Mouse (Mus musculus): ENCODE data around the gene Gm19935. TPM values are rescaled to one million over a fixed set of nuclear protein-coding genes. Genes with fewer than 3 reads are reported as not detected.

Gm19935 gene
- polyA plus RNA-seq, 1 experiment, result 10.3 TPM

DNA sequence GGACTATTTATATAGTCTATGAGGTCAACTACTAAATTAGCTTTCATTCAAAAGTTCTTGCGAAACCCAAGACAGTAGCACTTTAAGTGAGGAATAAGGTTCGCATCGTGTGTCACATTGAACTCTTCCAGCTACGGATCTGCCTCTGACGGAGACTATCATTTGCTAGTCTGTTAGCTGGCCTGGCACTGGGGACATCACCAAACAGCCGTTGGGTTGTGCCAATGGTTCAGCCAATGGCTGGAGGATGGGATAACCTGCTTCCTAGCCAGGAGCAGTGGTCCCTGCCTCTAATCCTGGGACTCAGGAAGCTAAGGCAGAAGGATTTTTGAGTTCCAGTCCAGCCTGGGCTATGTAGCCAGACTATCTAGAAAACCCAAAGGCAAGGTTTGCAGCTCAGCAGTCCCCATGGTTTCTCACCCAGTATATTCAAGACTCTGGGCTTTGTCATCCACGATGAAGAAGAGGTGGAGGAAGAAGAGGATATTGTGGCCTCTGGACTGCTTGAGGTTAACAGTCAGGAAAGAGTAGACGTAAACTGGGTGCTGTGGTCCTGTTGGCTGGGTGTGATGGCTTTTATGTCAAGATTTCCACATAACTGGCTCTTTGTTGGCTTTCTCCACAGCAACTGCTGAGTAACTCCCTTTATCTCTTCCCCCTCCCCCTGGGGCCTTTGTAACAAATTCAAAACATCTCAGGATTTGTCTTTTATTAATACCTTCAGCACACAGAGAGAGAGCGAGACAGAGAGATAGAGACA lies 2.5 kb upstream of the Gm19935 start:
- WGBS, result 70% methylated on average over 9 of the region's 9 CpGs
- TF ChIP-seq POLR2A (IDR thresholded peaks at IDR 0.05; ENCODE audit: borderline replicate concordance, extremely low read depth, low read depth, low read length), result no peak
- TF ChIP-seq CTCF (IDR thresholded peaks at IDR 0.05; ENCODE audit: insufficient read depth, low read length), result no peak
- H3K4me3 ChIP-seq (replicated peaks; ENCODE audit: extremely low read depth, low read depth, low read length), result no peak overlapping the region
- no peaks in the 10 kb centered on the region; the same call in 1 of the 2 replicates for H3K4me1 ChIP-seq (ENCODE audit: control insufficient read depth, insufficient read depth, low read length)
- DNase-seq, result no peak

DNA sequence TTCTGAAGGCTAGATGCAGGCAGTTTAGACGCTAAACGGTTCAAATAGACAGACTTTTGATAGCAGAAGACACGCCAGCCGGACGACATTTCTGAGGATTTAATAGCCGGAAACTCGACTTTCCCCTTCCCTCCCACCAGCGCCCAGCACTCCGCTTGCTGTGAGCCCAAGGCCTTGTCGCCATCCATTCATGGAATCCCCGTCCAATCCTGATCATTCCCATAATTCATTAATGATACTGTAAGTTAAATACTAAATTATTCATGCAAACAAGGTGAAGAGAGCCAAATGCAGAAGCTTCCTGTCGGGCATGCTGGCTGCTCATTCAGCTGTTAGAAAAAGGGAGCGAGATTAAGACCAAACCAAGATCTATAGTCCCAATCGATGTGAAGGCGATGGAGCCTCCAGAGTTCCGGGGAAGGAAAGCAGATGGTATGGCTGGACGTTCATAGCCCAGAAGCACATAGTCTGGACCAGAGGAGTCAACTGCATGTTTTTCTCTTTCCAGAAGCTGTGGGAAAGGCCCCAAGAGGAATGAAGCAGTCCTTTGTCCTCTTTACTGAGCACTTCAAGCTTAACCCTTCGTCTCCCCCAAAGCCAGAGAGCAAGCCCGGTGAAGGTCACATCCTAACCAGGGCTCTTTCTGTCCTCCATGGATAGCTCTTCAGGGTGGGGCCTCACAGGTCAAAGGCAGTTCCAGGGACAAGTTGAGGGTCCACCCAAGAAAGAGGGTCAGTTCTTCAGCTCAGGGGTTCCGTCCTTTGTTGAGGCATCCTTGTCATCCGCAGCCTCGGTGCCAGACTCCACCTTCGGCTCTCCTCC lies 921 bp downstream of the Gm19935 start:
- WGBS, result 68% methylated on average over 23 of the region's 23 CpGs
- Histone ChIP-seq H3K4me3 (replicated peaks; ENCODE audit: extremely low read depth, low read depth, low read length) (no peak overlapping the region), H3K4me1 (ENCODE audit: control insufficient read depth, insufficient read depth, low read length) (no peaks in the 10 kb centered on the region)
- DNase-seq, result no peak
- no peak for TF ChIP-seq CTCF (IDR thresholded peaks at IDR 0.05; ENCODE audit: insufficient read depth, low read length)
- TF ChIP-seq POLR2A (IDR thresholded peaks at IDR 0.05; ENCODE audit: borderline replicate concordance, extremely low read depth, low read depth, low read length), result no peak

DNA sequence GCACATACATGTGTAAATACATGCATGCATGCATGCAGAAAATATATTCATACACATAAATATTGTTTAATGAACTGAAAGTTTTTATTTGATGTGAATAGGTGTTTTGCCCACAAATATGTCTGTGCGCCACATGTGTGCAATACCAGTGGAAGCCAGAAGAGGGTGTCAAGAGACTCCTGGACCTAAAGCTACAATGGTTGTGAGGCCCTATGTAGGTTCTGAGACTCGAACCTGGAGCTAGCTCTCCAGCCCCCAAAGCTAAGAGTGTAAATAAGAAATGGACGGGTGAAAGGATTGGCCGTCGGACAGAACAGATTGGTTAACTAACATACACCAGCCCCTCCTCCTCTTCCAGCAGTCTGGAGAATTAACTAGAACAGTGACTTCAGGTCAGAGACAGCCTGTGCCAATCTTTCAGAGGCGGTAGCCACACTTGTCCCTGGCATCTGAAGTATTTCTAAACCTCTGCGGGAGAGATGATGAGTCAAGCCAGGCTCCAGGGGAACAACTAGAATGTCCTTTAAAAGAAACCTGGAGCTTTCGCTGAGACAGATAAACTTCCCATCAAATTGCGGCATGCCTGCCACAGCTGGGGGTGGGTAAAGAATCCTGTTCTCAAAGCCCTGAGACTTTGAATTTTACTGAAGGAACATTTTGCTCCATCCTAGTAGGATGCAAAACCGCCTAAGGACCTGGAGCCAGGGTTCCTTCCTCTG lies 3.4 kb downstream of the Gm19935 start:
- Histone ChIP-seq H3K4me3 (replicated peaks; ENCODE audit: extremely low read depth, low read depth, low read length) (no peak overlapping the region), H3K4me1 (ENCODE audit: control insufficient read depth, insufficient read depth, low read length) (no peaks in the 10 kb centered on the region)
- DNase-seq, result no peak
- 87% methylated on average over 10 of the region's 10 CpGs for WGBS
- TF ChIP-seq POLR2A (IDR thresholded peaks at IDR 0.05; ENCODE audit: borderline replicate concordance, extremely low read depth, low read depth, low read length) (no peak), CTCF (IDR thresholded peaks at IDR 0.05; ENCODE audit: insufficient read depth, low read length) (no peak)

DNA sequence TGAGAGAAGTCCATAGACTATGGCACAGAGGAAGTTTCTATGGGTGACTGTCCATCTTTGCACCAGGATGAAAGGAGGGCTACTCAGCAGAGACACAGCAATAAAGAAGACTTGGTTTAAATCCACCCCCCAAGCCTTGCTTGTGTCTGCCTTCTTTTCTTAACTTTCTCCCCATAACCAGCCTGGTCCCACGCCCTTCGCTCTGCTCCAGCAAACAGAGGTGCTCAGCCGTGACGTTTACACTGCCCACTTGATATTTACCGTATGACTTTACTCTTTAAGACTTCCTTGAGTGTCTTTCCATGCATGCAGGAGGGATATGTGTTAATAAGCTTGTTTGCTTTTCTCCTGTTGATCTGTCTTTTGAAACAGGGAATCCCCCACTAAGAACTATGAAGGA lies 17.7 kb downstream of the Gm19935 start:
- peaks cover 2% of the 10 kb centered on the region for H3K4me1 ChIP-seq (ENCODE audit: control insufficient read depth, insufficient read depth, low read length)
- 70% methylated on average over 5 of the region's 5 CpGs for WGBS
- H3K4me3 ChIP-seq (replicated peaks; ENCODE audit: extremely low read depth, low read depth, low read length), result no peak overlapping the region
- no peak for DNase-seq
- no peak for TF ChIP-seq CTCF (IDR thresholded peaks at IDR 0.05; ENCODE audit: insufficient read depth, low read length)
- TF ChIP-seq POLR2A (IDR thresholded peaks at IDR 0.05; ENCODE audit: borderline replicate concordance, extremely low read depth, low read depth, low read length), result no peak

DNA sequence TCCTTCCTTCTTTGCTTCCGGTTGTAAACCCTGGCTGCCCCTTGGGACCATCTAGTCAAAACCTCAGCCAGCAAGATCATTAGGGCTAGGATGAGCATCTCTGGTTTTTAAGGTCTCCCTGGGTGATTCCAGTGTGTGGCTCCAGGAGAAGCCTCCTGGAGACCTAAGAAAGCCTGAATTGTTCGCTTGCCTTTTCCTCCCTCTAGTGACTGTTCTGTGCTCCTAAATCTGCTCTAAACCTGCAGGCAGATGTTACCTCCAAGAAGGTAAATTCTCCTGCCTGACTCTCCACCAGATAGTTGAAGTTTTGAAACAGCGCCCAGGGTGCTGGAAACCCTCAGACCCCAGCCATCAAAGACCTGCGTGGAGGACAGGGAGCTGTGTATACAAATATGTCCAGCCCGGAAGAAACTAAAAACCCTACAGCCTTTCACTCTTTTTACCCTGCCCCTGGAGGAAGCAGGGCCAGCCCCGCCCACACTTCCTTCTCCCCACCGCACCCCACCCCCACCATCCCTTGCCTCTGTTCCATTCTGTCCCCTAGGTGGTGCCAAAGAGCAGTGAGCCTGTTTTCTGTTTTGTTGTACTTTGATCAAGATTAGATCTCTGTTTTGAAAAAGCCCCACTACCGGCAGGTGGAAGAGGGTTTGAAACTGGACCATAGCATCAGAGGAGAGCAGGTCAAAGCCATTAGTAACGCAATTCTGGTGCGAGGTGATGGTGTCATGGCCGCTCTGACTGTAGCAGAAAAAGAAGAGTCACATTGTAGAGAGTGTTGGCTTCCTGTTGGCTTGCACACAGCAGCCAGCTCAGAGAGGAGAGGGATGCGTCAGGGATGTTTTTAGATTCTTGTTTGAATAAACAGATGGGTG lies 22.0 kb downstream of the Gm19935 start:
- Histone ChIP-seq H3K4me3 (replicated peaks; ENCODE audit: extremely low read depth, low read depth, low read length) (peak overlapping the region; percentile 44), H3K4me1 (ENCODE audit: control insufficient read depth, insufficient read depth, low read length) (peaks cover 2% of the 10 kb centered on the region)
- TF ChIP-seq POLR2A (IDR thresholded peaks at IDR 0.05; ENCODE audit: borderline replicate concordance, extremely low read depth, low read depth, low read length) (no peak), CTCF (IDR thresholded peaks at IDR 0.05; ENCODE audit: insufficient read depth, low read length) (peak; percentile 26; the same call in 1 of the 2 replicates)
- peak; percentile 60 for DNase-seq
- WGBS, result 6% methylated on average over 12 of the region's 12 CpGs

DNA sequence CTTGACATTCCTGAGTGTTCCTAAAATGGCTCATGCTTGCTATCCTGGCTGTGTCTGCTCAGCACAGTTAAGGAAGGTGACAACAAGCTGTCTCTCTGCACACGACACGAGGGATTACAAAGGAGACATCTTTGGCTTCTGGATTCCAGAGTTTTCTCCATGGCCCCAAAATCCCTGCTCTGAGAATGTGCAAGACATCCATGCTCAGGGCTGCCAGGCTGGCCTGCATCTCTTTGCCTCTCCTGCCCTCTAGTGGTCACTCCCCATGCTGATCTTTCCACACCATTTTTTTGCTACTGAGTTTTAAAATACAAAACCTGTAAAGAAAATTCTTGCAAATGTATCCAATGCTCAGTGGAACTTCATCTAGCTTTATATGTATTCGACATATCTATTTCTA lies 23.5 kb downstream of the Gm19935 start:
- no peak overlapping the region for H3K4me3 ChIP-seq (replicated peaks; ENCODE audit: extremely low read depth, low read depth, low read length)
- no peak for TF ChIP-seq POLR2A (IDR thresholded peaks at IDR 0.05; ENCODE audit: borderline replicate concordance, extremely low read depth, low read depth, low read length)
- TF ChIP-seq CTCF (IDR thresholded peaks at IDR 0.05; ENCODE audit: insufficient read depth, low read length), result peak; percentile 95
- peak; percentile 60 for DNase-seq
- WGBS, result 3% methylated on average over 3 of the region's 3 CpGs
- no peaks in the 10 kb centered on the region; the same call in 1 of the 2 replicates for H3K4me1 ChIP-seq (ENCODE audit: control insufficient read depth, insufficient read depth, low read length)

DNA sequence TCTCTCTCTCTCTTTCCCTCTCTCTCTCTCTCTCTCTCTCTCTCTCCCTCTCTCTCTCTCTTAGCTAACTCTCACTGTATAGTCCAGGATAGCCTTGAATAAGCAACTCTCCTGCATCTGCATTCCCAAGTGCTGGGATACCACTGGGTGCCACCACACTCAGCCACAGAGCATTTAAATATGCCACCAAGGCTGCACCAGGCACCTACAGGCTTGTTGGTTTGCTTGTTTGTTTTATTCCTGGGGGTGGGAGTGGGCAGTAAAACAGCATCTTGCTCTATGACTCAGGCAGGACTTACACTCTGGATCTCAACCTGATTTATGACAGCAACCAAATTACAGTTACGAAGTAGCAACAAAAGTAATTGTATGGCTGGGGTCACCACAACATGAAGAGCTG lies 25.6 kb downstream of the Gm19935 start:
- DNase-seq, result no peak
- Histone ChIP-seq H3K4me3 (replicated peaks; ENCODE audit: extremely low read depth, low read depth, low read length) (no peak overlapping the region), H3K4me1 (ENCODE audit: control insufficient read depth, insufficient read depth, low read length) (no peaks in the 10 kb centered on the region; the same call in 1 of the 2 replicates)
- 100% methylated on average over 1 of the region's 1 CpGs for WGBS
- TF ChIP-seq POLR2A (IDR thresholded peaks at IDR 0.05; ENCODE audit: borderline replicate concordance, extremely low read depth, low read depth, low read length), result no peak
- no peak for TF ChIP-seq CTCF (IDR thresholded peaks at IDR 0.05; ENCODE audit: insufficient read depth, low read length)

DNA sequence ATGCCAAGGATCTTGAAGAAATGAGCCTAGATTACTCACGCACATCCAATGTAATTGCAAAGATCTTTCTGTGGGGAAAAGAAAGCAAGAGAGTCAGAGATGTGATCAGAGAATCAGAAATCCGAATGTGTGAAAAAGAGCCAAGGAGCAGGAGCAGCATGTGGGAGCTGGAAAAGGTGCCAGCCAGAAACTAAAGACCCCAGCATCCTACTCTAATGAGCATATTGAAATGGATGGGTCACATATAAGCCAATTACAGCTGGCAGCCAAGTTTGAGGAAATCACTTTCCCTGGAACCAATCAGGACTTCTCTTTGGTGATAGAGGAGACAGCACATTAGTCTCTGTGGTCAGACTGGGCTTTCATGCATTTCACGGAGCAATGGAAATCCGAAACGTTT lies 47.4 kb downstream of the Gm19935 start:
- DNase-seq, result no peak
- WGBS, result 76% methylated on average over 5 of the region's 5 CpGs

More for the DNA sequence above, 47.4 kb downstream of the Gm19935 start:
- TF ChIP-seq CTCF (IDR thresholded peaks at IDR 0.05; ENCODE audit: insufficient read depth, low read length) (no peak), POLR2A (IDR thresholded peaks at IDR 0.05; ENCODE audit: borderline replicate concordance, extremely low read depth, low read depth, low read length) (no peak)
- no peaks in the 10 kb centered on the region for H3K4me1 ChIP-seq (ENCODE audit: control insufficient read depth, insufficient read depth, low read length)
- no peak overlapping the region for H3K4me3 ChIP-seq (replicated peaks; ENCODE audit: extremely low read depth, low read depth, low read length)

Other genes starting within 250 kb of the Gm19935 start
- 93.5 and 129 TPM in 2 replicates for gene Chd9, start 11.0 kb upstream of the Gm19935 start, polyA plus RNA-seq (2012; rRNA removed)